Mouse (Mus musculus) heart, embryonic 14.5 days (tissue): ENCODE results near the gene Pde2a. TPM values are rescaled to one million over a fixed set of nuclear protein-coding genes. Genes with fewer than 3 reads are reported as not detected.

ENCODE experiments used
- ATAC-seq: fragments of 200-750 bp; cut with Nextera tagmentation; 2 replicates; pipeline ENCODE4 v1.8.0; 2017; ENCODE audit warnings: low read depth, moderate TSS enrichment; ENCODE audit not compliant: insufficient number of reproducible peaks, insufficient read depth, low FRiP score
- H3K27ac ChIP-seq, 2 experiments: fragments of 200-500 bp in 1 of 2; fragments of 300-500 bp in 1 of 2; sonication (generic) in 1 of 2; replicated peaks in 1 of 2; 2 replicates each; pipeline ENCODE4 v1.5.1; 2012 to 2014; ENCODE audit warnings: low read depth in 2 of 2, low read length in 2 of 2, control low read depth in 1 of 2, mild to moderate bottlenecking in 1 of 2, mixed read lengths in 1 of 2; ENCODE audit not compliant: control insufficient read depth in 1 of 2, insufficient read depth in 1 of 2
- H3K27me3 ChIP-seq: fragments of 300-500 bp; sonication (generic); 2 replicates; pipeline ENCODE4 v1.6.1; 2014; ENCODE audit warnings: mild to moderate bottlenecking, low read length, control low read depth; ENCODE audit not compliant: control insufficient read depth, insufficient read depth
- H3K36me3 ChIP-seq: fragments of 300-500 bp; sonication (generic); 2 replicates; pipeline ENCODE4 v1.6.1; 2014; ENCODE audit warnings: mild to moderate bottlenecking, control low read depth, low read length, mixed read lengths; ENCODE audit not compliant: control insufficient read depth, insufficient read depth
- H3K4me1 ChIP-seq, 2 experiments: fragments of 200-500 bp in 1 of 2; fragments of 300-500 bp in 1 of 2; sonication (generic) in 1 of 2; 2 replicates each; pipeline ENCODE4 v1.6.1; 2012 to 2014; ENCODE audit warnings: low read length in 2 of 2, control low read depth in 1 of 2, mixed read lengths in 1 of 2; ENCODE audit not compliant: control insufficient read depth in 2 of 2, insufficient read depth in 2 of 2
- H3K4me2 ChIP-seq: fragments of 300-500 bp; sonication (generic); 2 replicates; pipeline ENCODE4 v1.6.1; 2014; ENCODE audit warnings: mild to moderate bottlenecking, low read length
- H3K4me3 ChIP-seq, 2 experiments: fragments of 200-500 bp in 1 of 2; fragments of 300-500 bp in 1 of 2; sonication (generic) in 1 of 2; 2 replicates each; pipeline ENCODE4 v1.5.1; 2012 to 2014; ENCODE audit warnings: low read length in 2 of 2, mild to moderate bottlenecking in 2 of 2, control low read depth in 1 of 2, low read depth in 1 of 2, moderate library complexity in 1 of 2; ENCODE audit not compliant: control insufficient read depth in 1 of 2, insufficient read depth in 1 of 2
- H3K9ac ChIP-seq: fragments of 300-500 bp; sonication (generic); 2 replicates; pipeline ENCODE4 v1.6.1; 2014; ENCODE audit warnings: mild to moderate bottlenecking, low read length
- H3K9me3 ChIP-seq: fragments of 300-500 bp; sonication (generic); 2 replicates; pipeline ENCODE4 v1.6.1; 2016; ENCODE audit warnings: low read length, control low read depth; ENCODE audit not compliant: control insufficient read depth
- WGBS: fragments of 180-500 bp; shearing (Covaris S2); extraction: QIAGEN DNeasy Blood & Tissue Kit; methylation state at CpG from one replicate; pipeline ENCODE4 v1.1.7; 2014; 5-methylcytosine and 5-hydroxymethylcytosine counted together
- polyA plus RNA-seq: library from polyadenylated mRNA; unstranded; fragments of >200 nt; fragmentation: Nextera tagmentation; extraction: Ambion mirVana; gene quantifications from 2 replicates; pipeline ENCODE4 v1.2.1, GENCODE M21; 2014

Pde2a gene
- polyA plus RNA-seq, 1 experiment from 2014 or later: 13.8 TPM

- ATAC-seq: no peak
- no peak overlapping the region for H3K27ac ChIP-seq
- H3K4me2 ChIP-seq: no peak overlapping the region
- WGBS: 29% methylated on average over 9 of the region's 9 CpGs
- H3K4me3 ChIP-seq: no peak overlapping the region
- H3K36me3 ChIP-seq: no peaks in the 10 kb centered on the region
- no peak overlapping the region for H3K9ac ChIP-seq
- H3K9me3 ChIP-seq: no peaks in the 10 kb centered on the region
- H3K27me3 ChIP-seq: no peaks in the 10 kb centered on the region
- H3K4me1 ChIP-seq: no peaks in the 10 kb centered on the region
Observed at GRCm38 (mm10) chr7:101539774-101540173, 118.3 kb downstream of the Pde2a start.

GRCm38 (mm10) chr7:101540684-101541083 is 119.2 kb downstream of the Pde2a start:
- no peak for ATAC-seq
- H3K27me3 ChIP-seq: no peaks in the 10 kb centered on the region
- H3K9me3 ChIP-seq: no peaks in the 10 kb centered on the region
- H3K9ac ChIP-seq: no peak overlapping the region
- H3K4me2 ChIP-seq: no peak overlapping the region
- no peak overlapping the region for H3K27ac ChIP-seq
- no peak overlapping the region for H3K4me3 ChIP-seq
- WGBS: 56% methylated on average over 5 of the region's 5 CpGs
- no peaks in the 10 kb centered on the region for H3K4me1 ChIP-seq
- no peaks in the 10 kb centered on the region for H3K36me3 ChIP-seq

DNA sequence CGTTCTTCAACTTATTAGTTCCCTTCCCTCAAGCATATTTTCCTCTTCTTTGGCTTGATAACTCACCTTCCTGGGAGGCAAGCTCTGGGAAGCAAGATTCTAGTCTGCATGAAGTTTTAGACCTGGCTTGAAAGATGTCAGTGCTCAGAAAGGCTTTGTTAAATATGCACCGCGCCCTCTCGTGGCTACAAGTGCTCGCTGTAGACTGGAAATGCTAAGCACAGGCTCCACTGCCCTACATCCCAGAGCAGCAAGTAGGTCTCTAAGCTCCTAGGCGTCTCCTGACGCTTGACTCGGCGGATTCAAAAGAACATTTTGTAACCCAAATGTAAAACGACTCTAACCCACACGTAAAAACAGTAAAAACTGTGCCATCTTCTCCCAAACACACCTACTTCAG is 119.6 kb downstream of the Pde2a start:
- no peaks in the 10 kb centered on the region for H3K27me3 ChIP-seq
- no peaks in the 10 kb centered on the region for H3K36me3 ChIP-seq
- no peaks in the 10 kb centered on the region for H3K9me3 ChIP-seq
- WGBS: 3% methylated on average over 11 of the region's 11 CpGs
- ATAC-seq: no peak
- H3K4me1 ChIP-seq: no peaks in the 10 kb centered on the region
- H3K4me2 ChIP-seq: 0 out of 2 replicates have a peak overlapping the region, but pooled peaks have one; percentile 1
- H3K9ac ChIP-seq: no peak overlapping the region
- no peak overlapping the region for H3K27ac ChIP-seq
- no peak overlapping the region for H3K4me3 ChIP-seq

DNA sequence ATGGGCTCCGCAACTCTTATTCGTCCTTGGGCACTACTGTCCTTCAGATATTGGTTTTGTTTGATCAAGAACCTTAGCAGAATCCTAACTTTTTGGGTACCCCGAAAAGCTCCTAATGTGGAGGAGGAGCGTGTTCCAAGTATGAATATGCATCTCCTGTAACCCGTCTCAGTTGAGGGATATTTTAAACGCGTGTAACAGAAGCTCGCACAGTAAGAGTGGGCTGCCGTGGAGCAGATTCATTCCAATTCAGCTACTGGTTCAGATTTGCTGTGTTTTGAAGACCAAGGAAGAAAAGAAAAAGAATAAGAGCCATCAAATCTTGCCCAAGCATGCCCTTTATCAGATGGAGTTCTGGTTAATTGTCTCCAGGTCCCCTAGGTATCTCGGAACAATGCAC is 120.2 kb downstream of the Pde2a start:
- no peaks in the 10 kb centered on the region for H3K36me3 ChIP-seq
- no peak overlapping the region for H3K4me2 ChIP-seq
- no peak overlapping the region for H3K27ac ChIP-seq
- WGBS: 73% methylated on average over 10 of the region's 10 CpGs
- H3K4me3 ChIP-seq: no peak overlapping the region
- H3K4me1 ChIP-seq: no peaks in the 10 kb centered on the region
- H3K9ac ChIP-seq: no peak overlapping the region
- no peaks in the 10 kb centered on the region for H3K27me3 ChIP-seq
- ATAC-seq: no peak
- H3K9me3 ChIP-seq: no peaks in the 10 kb centered on the region

DNA sequence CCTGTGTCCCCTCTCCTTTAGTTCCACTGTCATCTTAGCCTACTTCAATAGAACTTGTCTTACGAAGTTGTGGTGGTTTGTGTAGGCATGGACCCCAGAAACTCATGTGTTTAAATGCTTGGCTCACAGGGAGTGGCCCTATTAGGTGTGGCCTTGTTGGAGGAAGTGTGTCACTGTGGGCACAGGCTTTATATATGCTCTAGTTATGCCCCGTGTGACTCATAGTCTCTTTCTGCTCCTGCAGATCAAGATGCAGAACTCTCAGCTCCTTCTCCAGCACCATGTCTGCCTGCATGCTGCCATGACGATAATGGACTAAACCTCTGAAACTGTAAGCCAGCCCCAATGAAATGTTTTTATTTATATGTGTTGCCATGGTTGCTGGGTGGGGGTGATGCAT is 126.2 kb downstream of the Pde2a start:
- Histone ChIP-seq H3K27ac (no peak overlapping the region), H3K4me3 (no peak overlapping the region), H3K36me3 (no peaks in the 10 kb centered on the region), H3K9me3 (no peaks in the 10 kb centered on the region), H3K27me3 (no peaks in the 10 kb centered on the region), H3K9ac (no peak overlapping the region), H3K4me2 (no peak overlapping the region), H3K4me1 (no peaks in the 10 kb centered on the region; a peak in 1 of 4 replicates)
- no peak for ATAC-seq
- WGBS: 77% methylated on average over 3 of the region's 3 CpGs

DNA sequence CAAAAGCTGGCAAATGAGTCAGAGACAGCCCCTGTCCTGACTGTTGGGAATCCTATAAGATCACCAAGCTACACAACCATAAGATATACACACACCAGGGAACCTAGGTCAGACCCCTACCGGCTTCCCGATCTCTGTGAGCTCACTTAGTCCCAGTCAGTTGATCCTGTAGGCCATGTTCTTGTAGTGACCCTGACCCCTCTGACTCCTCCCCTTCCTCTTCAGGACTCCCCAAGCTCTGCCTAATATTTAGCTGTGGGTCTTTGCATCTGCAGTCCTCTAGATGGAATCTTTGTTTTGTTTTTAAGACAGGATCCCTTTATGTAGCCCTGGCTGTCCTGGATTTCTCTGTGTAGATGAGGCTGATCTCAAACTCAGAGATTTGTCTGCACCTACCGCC is 127.8 kb downstream of the Pde2a start:
- Histone ChIP-seq H3K9ac (no peak overlapping the region), H3K4me2 (no peak overlapping the region), H3K4me3 (no peak overlapping the region), H3K27ac (no peak overlapping the region), H3K4me1 (no peaks in the 10 kb centered on the region; a peak in 1 of 4 replicates), H3K36me3 (no peaks in the 10 kb centered on the region), H3K27me3 (no peaks in the 10 kb centered on the region), H3K9me3 (no peaks in the 10 kb centered on the region)
- 90% methylated on average over 3 of the region's 3 CpGs for WGBS
- ATAC-seq: no peak

- Histone ChIP-seq H3K36me3 (no peaks in the 10 kb centered on the region), H3K4me1 (no peaks in the 10 kb centered on the region; a peak in 1 of 4 replicates), H3K4me3 (no peak overlapping the region), H3K4me2 (no peak overlapping the region), H3K27me3 (no peaks in the 10 kb centered on the region), H3K27ac (no peak overlapping the region), H3K9me3 (no peaks in the 10 kb centered on the region), H3K9ac (no peak overlapping the region)
- no peak for ATAC-seq
- whole genome bisulfite sequencing: 52% methylated on average over 7 of the region's 7 CpGs
Observed at GRCm38 (mm10) chr7:101550686-101551485, 129.4 kb downstream of the Pde2a start.

- Histone ChIP-seq H3K4me3 (no peak overlapping the region), H3K4me2 (no peak overlapping the region), H3K9ac (no peak overlapping the region), H3K27ac (no peak overlapping the region), H3K4me1 (no peaks in the 10 kb centered on the region; a peak in 1 of 4 replicates), H3K27me3 (no peaks in the 10 kb centered on the region), H3K36me3 (no peaks in the 10 kb centered on the region), H3K9me3 (no peaks in the 10 kb centered on the region)
- no peak for ATAC-seq
- 87% methylated on average over 1 of the region's 1 CpGs for WGBS
Observed at GRCm38 (mm10) chr7:101551530-101551929, 130.0 kb downstream of the Pde2a start.
